Mouse (Mus musculus) liver, postnatal 0 days (tissue): ENCODE measurements at regions not wholly inside any gene's neighbourhood (a gene's known extent, or its start where the extent isn't known, plus 50 kb on each side); places are given as distances from the start of the nearest gene placed in this dataset.

Experiments used
- ATAC-seq: fragments of 200-750 bp; cut with Nextera tagmentation; 2 replicates; pipeline ENCODE4 v1.8.0; 2017; ENCODE audit warnings: mild to moderate bottlenecking, moderate library complexity
- DNase-seq: peaks from one replicate; pipeline ENCODE4 v3.0.0-alpha.2; 2016
- H3K27ac ChIP-seq: fragments of 300-500 bp; sonication (generic); 2 replicates; pipeline ENCODE4 v1.5.1; 2014; ENCODE audit warnings: antibody characterized with exemption, moderate library complexity, mild to moderate bottlenecking, low read depth
- H3K27me3 ChIP-seq: fragments of 300-500 bp; sonication (generic); 2 replicates; pipeline ENCODE4 v1.6.1; 2014; ENCODE audit warnings: low read length, control low read depth, mixed read lengths; ENCODE audit not compliant: insufficient read depth
- H3K36me3 ChIP-seq: fragments of 300-500 bp; sonication (generic); replicated peaks from 2 replicates; pipeline ENCODE4 v1.6.1; 2014; ENCODE audit warnings: mild to moderate bottlenecking, control low read depth, low read length, moderate library complexity, mixed read lengths; ENCODE audit not compliant: insufficient read depth
- H3K4me1 ChIP-seq: fragments of 300-500 bp; sonication (generic); 2 replicates; pipeline ENCODE4 v1.6.1; 2014; ENCODE audit warnings: antibody characterized with exemption, mild to moderate bottlenecking, control low read depth; ENCODE audit not compliant: insufficient read depth
- H3K4me2 ChIP-seq: fragments of 300-500 bp; sonication (generic); 2 replicates; pipeline ENCODE4 v1.6.1; 2014; ENCODE audit warnings: low read depth, mild to moderate bottlenecking, low read length, moderate library complexity, mixed read lengths
- H3K4me3 ChIP-seq: fragments of 300-500 bp; sonication (generic); 2 replicates; pipeline ENCODE4 v1.5.1; 2014; ENCODE audit warnings: low read depth, low read length
- H3K9ac ChIP-seq: fragments of 300-500 bp; sonication (generic); replicated peaks from 2 replicates; pipeline ENCODE4 v1.6.1; 2014; ENCODE audit warnings: mild to moderate bottlenecking, moderate library complexity
- H3K9me3 ChIP-seq: fragments of 300-500 bp; sonication (generic); 2 replicates; pipeline ENCODE4 v1.6.1; 2016; ENCODE audit warnings: mild to moderate bottlenecking, control low read depth, low read length, mixed read lengths
- CTCF ChIP-seq: sonication (generic); IDR thresholded peaks from 2 replicates; pipeline ENCODE4 v1.5.1; 2016; ENCODE audit warnings: antibody characterized with exemption, low read depth
- EP300 ChIP-seq: IDR thresholded peaks from 2 replicates; pipeline ENCODE4 v1.6.1; 2016; ENCODE audit warnings: antibody characterized with exemption, low read depth, mild to moderate bottlenecking
- WGBS: fragments of 180-500 bp; shearing (Covaris S2); extraction: QIAGEN DNeasy Blood & Tissue Kit; methylation state at CpG from one replicate; pipeline ENCODE4 v1.1.7; 2014; ENCODE audit not compliant: insufficient replicate concordance; 5-methylcytosine and 5-hydroxymethylcytosine counted together

- DNase-seq: no peak
Observed at GRCm38 (mm10) chr2:75146256-75146655, 320.7 kb downstream of the Mtx2 start.

GRCm38 (mm10) chr2:75147399-75147798 is 321.8 kb downstream of the Mtx2 start:
- WGBS: 57% methylated on average over 9 of the region's 9 CpGs
- H3K27ac ChIP-seq: no peak overlapping the region
- H3K36me3 ChIP-seq: no peaks in the 10 kb centered on the region
- H3K27me3 ChIP-seq: peaks cover 13% of the 10 kb centered on the region; the same call in 1 of the 2 replicates
- no peak overlapping the region for H3K9ac ChIP-seq
- H3K4me2 ChIP-seq: no peak overlapping the region
- DNase-seq: no peak
- no peaks in the 10 kb centered on the region for H3K9me3 ChIP-seq
- no peaks in the 10 kb centered on the region for H3K4me1 ChIP-seq
- H3K4me3 ChIP-seq: no peak overlapping the region
- no peak for ATAC-seq
- TF ChIP-seq CTCF (no peak), EP300 (no peak)

More at GRCm38 (mm10) chr2:75146256-75146655, 320.7 kb downstream of the Mtx2 start:
- 57% methylated on average over 6 of the region's 6 CpGs for WGBS
- H3K36me3 ChIP-seq: no peaks in the 10 kb centered on the region
- H3K27me3 ChIP-seq: peaks cover 13% of the 10 kb centered on the region; the same call in 1 of the 2 replicates
- H3K4me1 ChIP-seq: no peaks in the 10 kb centered on the region
- H3K9me3 ChIP-seq: no peaks in the 10 kb centered on the region
- no peak overlapping the region for H3K27ac ChIP-seq
- H3K4me3 ChIP-seq: no peak overlapping the region
- H3K9ac ChIP-seq: no peak overlapping the region
- no peak for TF ChIP-seq EP300
- TF ChIP-seq CTCF: no peak
- no peak overlapping the region for H3K4me2 ChIP-seq
- no peak for ATAC-seq

DNA sequence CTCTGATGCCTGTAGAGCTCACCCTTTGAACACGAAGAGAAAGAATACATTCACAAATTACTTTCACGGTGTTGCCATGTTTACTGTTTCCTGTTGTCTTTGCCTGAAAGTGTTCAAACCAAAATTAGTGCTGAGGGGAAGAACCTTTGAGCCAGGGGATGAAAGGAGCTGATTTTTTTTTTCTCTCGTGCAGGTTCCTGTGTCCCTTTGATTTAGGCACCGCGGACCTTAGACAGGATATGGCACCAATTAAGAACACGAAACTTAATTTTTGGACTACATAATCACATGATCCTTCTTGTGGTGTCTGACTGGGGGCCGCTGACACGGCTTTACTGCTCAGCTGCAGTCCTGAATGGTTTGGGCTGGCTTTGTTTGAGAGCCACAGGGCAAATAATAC is 322.4 kb downstream of the Mtx2 start:
- H3K27ac ChIP-seq: no peak overlapping the region
- ATAC-seq (no peak), DNase-seq (no peak)
- no peak for TF ChIP-seq EP300
- TF ChIP-seq CTCF: no peak
- no peaks in the 10 kb centered on the region for H3K9me3 ChIP-seq
- no peak overlapping the region for H3K9ac ChIP-seq
- H3K4me3 ChIP-seq: no peak overlapping the region
- H3K4me2 ChIP-seq: no peak overlapping the region
- H3K4me1 ChIP-seq: no peaks in the 10 kb centered on the region
- no peaks in the 10 kb centered on the region for H3K36me3 ChIP-seq
- 57% methylated on average over 8 of the region's 8 CpGs for WGBS
- H3K27me3 ChIP-seq: peaks cover 8% of the 10 kb centered on the region; the same call in 1 of the 2 replicates

- H3K9ac ChIP-seq: no peak overlapping the region
- 71% methylated on average over 5 of the region's 5 CpGs for WGBS
- no peak overlapping the region for H3K4me3 ChIP-seq
- H3K9me3 ChIP-seq: no peaks in the 10 kb centered on the region
- TF ChIP-seq EP300 (no peak), CTCF (no peak)
- H3K36me3 ChIP-seq: no peaks in the 10 kb centered on the region
- no peak for DNase-seq
- H3K27ac ChIP-seq: no peak overlapping the region
- H3K4me1 ChIP-seq: no peaks in the 10 kb centered on the region
- peaks cover 5% of the 10 kb centered on the region; the same call in 1 of the 2 replicates for H3K27me3 ChIP-seq
- ATAC-seq: no peak
- no peak overlapping the region for H3K4me2 ChIP-seq
Observed at GRCm38 (mm10) chr2:75149036-75149435, 323.4 kb downstream of the Mtx2 start.

DNA sequence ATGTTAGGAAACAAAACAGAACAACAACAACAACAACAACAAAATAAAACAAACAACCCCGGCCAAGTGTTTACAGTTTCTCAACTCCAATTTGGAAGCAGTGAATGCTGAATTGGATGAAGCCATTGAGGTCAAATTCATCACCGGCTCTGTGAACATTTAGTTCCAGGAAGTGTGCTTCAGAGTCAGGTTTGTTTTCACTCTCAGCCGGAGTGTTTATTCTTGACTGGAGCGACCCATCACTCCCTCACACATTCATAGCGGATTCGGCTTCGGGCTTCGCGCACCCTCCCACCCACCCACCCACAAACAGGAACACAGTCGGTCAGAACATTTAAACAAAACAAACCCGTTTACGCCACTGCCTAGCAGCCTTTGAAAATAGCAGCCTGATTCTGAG is 324.0 kb downstream of the Mtx2 start:
- ATAC-seq (no peak), DNase-seq (no peak)
- no peaks in the 10 kb centered on the region for H3K4me1 ChIP-seq
- H3K9me3 ChIP-seq: no peaks in the 10 kb centered on the region
- no peak overlapping the region for H3K27ac ChIP-seq
- H3K36me3 ChIP-seq: no peaks in the 10 kb centered on the region
- H3K9ac ChIP-seq: no peak overlapping the region
- TF ChIP-seq CTCF: no peak
- TF ChIP-seq EP300: no peak
- 11% methylated on average over 12 of the region's 12 CpGs for WGBS
- H3K4me2 ChIP-seq: peak overlapping the region; percentile 26; the same call in 1 of the 2 replicates
- H3K4me3 ChIP-seq: no peak overlapping the region
- H3K27me3 ChIP-seq: peaks cover 5% of the 10 kb centered on the region; the same call in 1 of the 2 replicates

DNA sequence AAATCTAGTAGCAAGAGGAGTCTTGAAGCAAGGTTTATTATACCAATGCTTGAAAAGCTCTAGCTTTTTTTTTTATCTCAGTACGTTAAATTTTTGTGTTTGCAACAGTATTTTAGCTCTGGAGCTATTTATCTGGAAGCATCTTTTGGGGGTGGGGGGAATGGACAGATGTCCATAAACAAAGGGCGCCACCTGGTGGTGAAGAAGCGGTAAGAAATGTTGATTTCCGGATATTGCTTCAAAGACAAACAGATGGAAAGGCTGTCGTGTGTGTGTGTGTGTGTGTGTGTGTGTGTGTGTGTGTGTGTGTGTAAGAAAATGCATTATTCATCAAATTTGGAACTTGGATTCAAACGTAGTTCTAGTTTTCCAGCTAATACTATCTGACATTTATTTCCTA is 325.4 kb downstream of the Mtx2 start:
- ATAC-seq (no peak), DNase-seq (peak; percentile 55)
- Histone ChIP-seq H3K9ac (no peak overlapping the region), H3K27me3 (peaks cover 8% of the 10 kb centered on the region; the same call in 1 of the 2 replicates), H3K4me3 (no peak overlapping the region), H3K4me1 (no peaks in the 10 kb centered on the region), H3K9me3 (no peaks in the 10 kb centered on the region), H3K27ac (no peak overlapping the region), H3K36me3 (no peaks in the 10 kb centered on the region), H3K4me2 (no peak overlapping the region)
- WGBS: 6% methylated on average over 6 of the region's 6 CpGs
- TF ChIP-seq EP300 (no peak), CTCF (peak; percentile 74)

DNA sequence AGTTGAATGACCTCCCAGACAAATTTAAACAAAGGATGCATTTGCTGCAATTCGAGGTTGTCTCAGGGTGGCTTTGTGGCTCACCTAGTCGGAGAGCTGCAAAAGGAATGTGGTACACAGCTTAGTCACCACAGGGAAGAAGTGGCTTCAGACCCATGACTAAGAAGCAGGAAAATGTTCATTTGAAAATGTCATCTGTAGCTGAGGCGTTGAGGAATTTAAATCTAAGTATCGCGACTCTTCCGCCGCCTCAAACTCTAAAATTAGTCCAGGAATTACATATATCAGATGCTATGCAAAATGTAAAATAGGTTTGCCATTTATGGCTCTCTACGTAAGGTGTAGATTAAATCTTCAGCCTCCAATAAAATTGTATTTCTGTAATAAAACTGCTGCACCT is 325.9 kb downstream of the Mtx2 start:
- no peak overlapping the region for H3K4me3 ChIP-seq
- TF ChIP-seq CTCF: no peak
- TF ChIP-seq EP300: no peak
- DNase-seq (no peak), ATAC-seq (no peak)
- 82% methylated on average over 8 of the region's 8 CpGs for WGBS
- no peak overlapping the region for H3K9ac ChIP-seq
- peaks cover 8% of the 10 kb centered on the region; the same call in 1 of the 2 replicates for H3K27me3 ChIP-seq
- no peak overlapping the region for H3K4me2 ChIP-seq
- no peaks in the 10 kb centered on the region for H3K36me3 ChIP-seq
- no peak overlapping the region for H3K27ac ChIP-seq
- H3K4me1 ChIP-seq: no peaks in the 10 kb centered on the region
- H3K9me3 ChIP-seq: no peaks in the 10 kb centered on the region
